Mouse (Mus musculus) c-Kit-positive CD71-positive TER-119-negative erythroid progenitor cells, embryonic 14.5 days (primary cell): ENCODE measurements around the gene Gm3776.
"Not testable (repeated sequence)": the region's sequence is repeated elsewhere in the genome, so short reads cannot be mapped to it uniquely, and the experiment has no call there.

ENCODE experiments used
- DNase-seq: peaks from one replicate; pipeline ENCODE4 v3.0.0-alpha.2; 2013; ENCODE audit warnings: low read depth

The Gm3776 gene

DNA sequence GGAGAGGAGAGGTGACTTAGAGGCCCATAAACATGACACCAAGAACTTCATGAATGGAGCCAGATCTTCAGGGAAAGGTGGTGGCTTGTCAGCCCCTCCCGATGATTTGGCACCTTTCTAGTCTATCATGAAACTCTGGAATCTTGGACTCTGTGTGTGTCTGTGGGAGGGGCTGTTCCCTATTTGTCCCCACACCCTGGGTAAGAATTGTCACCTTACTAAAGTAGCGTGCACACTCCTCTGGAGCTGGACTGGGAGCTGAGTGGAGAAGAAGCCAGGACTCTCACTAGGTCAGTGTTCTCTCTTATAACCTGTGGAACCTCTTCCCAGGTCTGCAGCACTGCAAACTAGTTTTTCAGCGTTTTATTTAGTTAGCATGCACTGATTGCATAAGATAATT is at the start of gene Gm3776:
Gene Gm3776, plus strand, starts transcription at position 216 of the 400 bp plus-strand sequence.
- DNase-seq, result not testable (repeated sequence)

- DNase-seq, result no peak
These were observed 48.0 kb upstream of the Gm3776 start for GRCm38 (mm10) chr9:78208956-78209355.

DNA sequence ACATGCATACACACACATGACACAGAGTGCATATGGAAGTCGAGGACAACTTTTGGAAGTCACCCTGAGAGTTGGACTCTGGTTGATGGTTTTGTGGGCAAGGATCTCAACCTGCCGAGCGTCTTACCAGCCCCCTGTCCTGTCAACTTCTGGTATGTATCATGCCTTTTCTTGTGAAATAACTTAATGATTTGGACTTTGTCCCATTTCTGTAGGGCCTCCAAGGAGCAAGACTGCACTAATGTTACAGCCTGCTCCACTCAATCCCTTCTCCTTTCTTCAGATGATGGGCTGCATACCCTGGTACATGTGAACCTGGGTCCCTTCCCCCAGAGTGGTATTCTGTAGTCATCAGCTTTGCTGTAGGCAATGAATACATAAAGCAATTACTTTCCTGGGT is 46.9 kb upstream of the Gm3776 start:
- no peak for DNase-seq

- DNase-seq, result no peak
These were observed 46.1 kb upstream of the Gm3776 start for GRCm38 (mm10) chr9:78210821-78211220.

- no peak for DNase-seq
These were observed 45.4 kb upstream of the Gm3776 start for GRCm38 (mm10) chr9:78211521-78211920.

GRCm38 (mm10) chr9:78212341-78213049 is 44.4 kb upstream of the Gm3776 start:
- no peak for DNase-seq

- DNase-seq, result no peak
These were observed 39.9 kb upstream of the Gm3776 start for GRCm38 (mm10) chr9:78217074-78217473.

GRCm38 (mm10) chr9:78222616-78223015 is 34.3 kb upstream of the Gm3776 start:
- DNase-seq, result no peak

GRCm38 (mm10) chr9:78223221-78223902 is 33.6 kb upstream of the Gm3776 start:
- no peak for DNase-seq

GRCm38 (mm10) chr9:78224418-78224817 is 32.5 kb upstream of the Gm3776 start:
- DNase-seq, result no peak

DNA sequence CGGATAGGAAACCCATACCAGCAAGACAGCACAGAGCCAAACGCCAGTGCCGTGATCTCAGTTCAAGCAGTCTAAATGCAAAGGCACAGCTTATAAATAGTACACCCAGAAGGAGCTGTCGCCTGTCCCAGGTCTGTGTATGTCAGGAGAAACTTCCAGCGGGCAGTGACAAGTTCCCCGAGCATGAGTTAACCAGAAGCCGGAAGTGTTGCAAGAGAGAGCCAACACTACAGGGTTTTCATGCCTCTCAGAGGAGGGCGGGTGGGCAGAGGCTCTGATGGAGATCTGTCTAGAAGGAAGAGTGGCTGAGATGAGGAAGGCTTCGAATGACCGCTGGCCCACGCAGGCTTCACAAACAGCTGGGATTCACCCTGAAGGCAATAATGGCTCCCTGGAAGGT is 31.6 kb upstream of the Gm3776 start:
- DNase-seq, result no peak

DNA sequence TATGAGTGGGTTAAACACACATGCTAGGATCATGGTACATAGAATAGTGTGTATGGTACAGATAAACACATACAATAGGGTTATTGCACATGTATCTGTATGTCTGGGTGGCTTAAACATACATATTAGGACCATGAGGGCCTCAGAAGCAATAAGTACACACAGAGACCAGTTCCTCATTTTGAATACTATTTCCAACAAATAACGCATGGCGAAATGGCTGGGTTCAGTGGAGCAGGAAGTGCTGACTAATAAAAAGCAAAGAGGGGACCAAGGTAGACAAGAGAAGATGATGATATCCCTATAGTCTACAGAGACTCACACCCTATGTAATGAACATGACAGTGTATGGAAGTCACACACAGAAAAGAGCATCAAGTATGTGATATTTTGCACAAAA is 28.8 kb upstream of the Gm3776 start:
- DNase-seq, result no peak

DNA sequence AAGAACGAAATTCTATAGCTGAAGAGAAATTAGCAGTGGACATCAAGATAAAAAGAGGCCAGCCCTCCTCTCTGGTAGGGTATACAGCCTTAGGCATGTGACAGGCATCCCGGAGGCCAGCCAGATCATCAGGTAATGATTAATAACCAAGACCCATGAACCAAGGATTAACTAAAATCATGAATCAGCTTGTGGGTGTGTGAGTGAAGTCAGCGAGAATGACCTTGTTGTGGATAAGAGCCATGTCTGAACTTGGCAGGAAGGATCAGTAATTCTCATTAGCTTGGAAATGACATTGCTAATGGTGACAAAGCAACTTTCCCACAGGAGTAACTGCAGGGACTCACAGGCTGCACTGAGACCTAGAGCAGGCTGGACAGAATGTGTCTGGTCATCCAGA is 27.3 kb upstream of the Gm3776 start:
- DNase-seq, result not testable (repeated sequence)

GRCm38 (mm10) chr9:78230461-78230860 is 26.5 kb upstream of the Gm3776 start, which contains the start of gene Gsta1:
Gsta1 (plus strand) TSS chr9:78230656.
- not testable (repeated sequence) for DNase-seq

GRCm38 (mm10) chr9:78233121-78233695 is 23.7 kb upstream of the Gm3776 start:
- DNase-seq, result not testable (repeated sequence)

- DNase-seq, result not testable (repeated sequence)
These were observed 1.1 kb upstream of the Gm3776 start for GRCm38 (mm10) chr9:78255683-78256470.

- DNase-seq, result not testable (repeated sequence)
These were observed 2.8 kb downstream of the Gm3776 start for GRCm38 (mm10) chr9:78259688-78260087.

GRCm38 (mm10) chr9:78270945-78271344 is 14.0 kb downstream of the Gm3776 start:
- DNase-seq, result not testable (repeated sequence)

DNA sequence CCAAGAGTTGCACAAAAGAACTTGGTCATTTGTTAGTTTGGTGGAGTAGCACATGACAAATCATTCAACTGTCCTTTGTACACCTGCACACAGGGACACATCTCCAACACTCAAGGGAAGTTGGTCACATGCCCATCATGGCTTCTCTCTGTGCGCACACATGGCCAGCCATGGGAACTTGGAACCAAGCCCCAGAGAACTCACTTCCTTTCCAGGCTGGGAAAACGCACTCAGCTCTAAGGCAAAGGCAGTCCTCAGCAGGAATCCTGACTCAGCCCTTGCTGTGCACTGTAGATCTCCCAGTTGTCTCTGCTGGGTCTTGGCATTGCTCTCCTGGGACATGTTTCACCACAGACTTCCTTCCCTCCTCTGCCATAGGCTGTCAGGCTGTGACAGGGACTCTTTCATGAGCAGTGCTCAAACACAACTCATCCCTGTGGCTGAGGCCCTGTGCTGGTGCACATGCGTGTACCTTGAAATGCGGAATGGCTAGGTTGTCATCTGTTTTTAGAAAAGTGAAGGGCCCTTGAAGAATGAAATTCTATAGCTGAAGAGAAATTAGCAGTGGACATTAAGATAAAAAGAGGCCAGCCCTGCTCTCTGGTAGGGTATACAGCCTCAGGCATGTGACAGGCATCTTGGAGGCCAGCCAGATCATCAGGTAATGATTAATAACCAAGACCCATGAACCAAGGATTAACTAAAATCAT is 25.2 kb downstream of the Gm3776 start:
- DNase-seq, result not testable (repeated sequence)

- DNase-seq, result not testable (repeated sequence)
These were observed 32.1 kb downstream of the Gm3776 start for GRCm38 (mm10) chr9:78289063-78289462.

DNA sequence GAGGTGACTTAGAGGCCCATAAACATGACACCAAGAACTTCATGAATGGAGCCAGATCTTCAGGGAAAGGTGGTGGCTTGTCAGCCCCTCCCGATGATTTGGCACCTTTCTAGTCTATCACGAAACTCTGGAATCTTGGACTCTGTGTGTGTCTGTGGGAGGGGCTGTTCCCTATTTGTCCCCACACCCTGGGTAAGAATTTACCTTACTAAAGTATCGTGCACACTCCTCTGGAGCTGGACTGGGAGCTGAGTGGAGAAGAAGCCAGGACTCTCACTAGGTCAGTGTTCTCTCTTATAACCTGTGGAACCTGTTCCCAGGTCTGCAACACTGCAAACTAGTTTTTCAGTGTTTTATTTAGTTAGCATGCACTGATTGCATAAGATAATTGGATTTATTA is 32.8 kb downstream of the Gm3776 start, which contains the start of gene Gm10639:
Gene Gm10639, plus strand, starts transcription at position 201 of the 400 bp plus-strand sequence.
- not testable (repeated sequence) for DNase-seq
